Mouse (Mus musculus) cerebellum, adult 2 months (tissue): ENCODE measurements at regions not wholly inside any gene's neighbourhood (a gene's known extent, or its start where the extent isn't known, plus 50 kb on each side); places are given as distances from the start of the nearest gene placed in this dataset.

Experiments used
- CTCF ChIP-seq: fragments of 200-500 bp; IDR thresholded peaks from 2 replicates; pipeline ENCODE4 v1.5.1; 2011; ENCODE audit warnings: low read depth, mild to moderate bottlenecking, control low read depth, low read length, moderate library complexity, borderline replicate concordance; ENCODE audit not compliant: insufficient read depth
- POLR2A ChIP-seq: fragments of 200-500 bp; IDR thresholded peaks from 2 replicates; pipeline ENCODE4 v1.6.1; 2011; ENCODE audit warnings: low read length, control low read depth, borderline replicate concordance; ENCODE audit not compliant: insufficient read depth

DNA sequence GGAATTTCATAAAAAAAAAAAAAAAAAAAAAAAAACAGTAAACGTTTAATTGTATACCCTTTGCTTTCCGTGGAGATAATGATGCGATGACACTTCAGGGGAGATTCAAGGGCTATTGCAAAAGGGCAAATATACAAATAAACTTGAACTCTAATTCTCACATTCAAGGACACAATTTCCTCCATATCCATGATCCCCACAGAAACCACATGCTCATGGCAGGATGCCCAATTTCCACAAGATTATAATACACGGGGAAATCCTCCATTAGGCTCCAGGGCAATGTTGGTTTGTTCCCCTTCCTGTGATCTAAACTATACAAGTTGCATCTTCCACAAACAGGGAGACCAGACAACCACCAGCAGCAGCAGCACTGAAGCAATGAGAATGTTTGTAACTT, 781.4 kb downstream of the Nr2f2 start:
- TF ChIP-seq POLR2A = no peak
- no peak for TF ChIP-seq CTCF
